Mouse (Mus musculus): ENCODE results near the gene Nudcd3. TPM values are rescaled to one million over a fixed set of nuclear protein-coding genes. Genes with fewer than 3 reads are reported as not detected.

Gene Nudcd3
- total RNA-seq, 1 experiment, result 59.3 TPM

GRCm38 (mm10) chr11:6154211-6154701, 46.0 kb downstream of the Nudcd3 start:
- in situ Hi-C loops (cut with MboI; ENCODE audit: low sequenced_read_pairs in 2 of 2, unreplicated experiment in 2 of 2), result no loop called here
- no peak for DNase-seq (ENCODE audit: low read depth, low spot score)
- H3K9me3 ChIP-seq (ENCODE audit: control insufficient read depth, insufficient read depth, low read depth, low read length), result no peaks in the 10 kb centered on the region
- H3K4me1 ChIP-seq (ENCODE audit: control insufficient read depth in 2 of 2, insufficient read depth in 2 of 2, low read length in 2 of 2, poor library complexity in 1 of 2), result peaks cover 12 to 22% of the 10 kb centered on the region in 2 experiments; a peak in 3 of 4 replicates
- H3K27ac ChIP-seq (ENCODE audit: insufficient read depth, low read depth, low read length, poor library complexity, severe bottlenecking), result peak overlapping the region; percentile 36; the same call in 1 of the 2 replicates
- H3K9ac ChIP-seq (ENCODE audit: insufficient read depth, low read depth, low read length, poor library complexity, severe bottlenecking), result no peak overlapping the region
- no peak for TF ChIP-seq HCFC1 (IDR thresholded peaks at IDR 0.05; ENCODE audit: borderline replicate concordance, insufficient read depth, low read length)
- no peak for TF ChIP-seq CHD2 (IDR thresholded peaks at IDR 0.05; ENCODE audit: low read depth, low read length)
- no peak for TF ChIP-seq ZNF384 (IDR thresholded peaks at IDR 0.05; ENCODE audit: low read depth, low read length)
- no peak for TF ChIP-seq ZC3H11A (IDR thresholded peaks at IDR 0.05; ENCODE audit: borderline replicate concordance, low read depth, low read length)
- TF ChIP-seq MAFK (IDR thresholded peaks at IDR 0.05; ENCODE audit: insufficient read depth, low read depth, low read length), result no peak
- peak overlapping the region in 1 of 2 experiments; percentile 10; a peak in 1 of 4 replicates for H3K4me3 ChIP-seq (ENCODE audit: insufficient read depth in 1 of 2, low read depth in 1 of 2, low read length in 2 of 2, poor library complexity in 1 of 2, severe bottlenecking in 1 of 2)
- H3K36me3 ChIP-seq (ENCODE audit: control insufficient read depth, insufficient read depth, low read length, poor library complexity, severe bottlenecking), result peaks cover 3% of the 10 kb centered on the region

GRCm38 (mm10) chr11:6152864-6153263, 47.4 kb downstream of the Nudcd3 start:
- no peak for DNase-seq (ENCODE audit: low read depth, low spot score)
- Histone ChIP-seq H3K9me3 (ENCODE audit: control insufficient read depth, insufficient read depth, low read depth, low read length) (no peaks in the 10 kb centered on the region), H3K4me1 (ENCODE audit: control insufficient read depth in 2 of 2, insufficient read depth in 2 of 2, low read length in 2 of 2, poor library complexity in 1 of 2) (peaks cover 8 to 22% of the 10 kb centered on the region in 2 experiments; a peak in 3 of 4 replicates), H3K9ac (ENCODE audit: insufficient read depth, low read depth, low read length, poor library complexity, severe bottlenecking) (no peak overlapping the region), H3K27ac (ENCODE audit: insufficient read depth, low read depth, low read length, poor library complexity, severe bottlenecking) (no peak overlapping the region), H3K4me3 (ENCODE audit: insufficient read depth in 1 of 2, low read depth in 1 of 2, low read length in 2 of 2, poor library complexity in 1 of 2, severe bottlenecking in 1 of 2) (no peak overlapping the region), H3K36me3 (ENCODE audit: control insufficient read depth, insufficient read depth, low read length, poor library complexity, severe bottlenecking) (peaks cover 5% of the 10 kb centered on the region)
- TF ChIP-seq HCFC1 (IDR thresholded peaks at IDR 0.05; ENCODE audit: borderline replicate concordance, insufficient read depth, low read length) (no peak), ZC3H11A (IDR thresholded peaks at IDR 0.05; ENCODE audit: borderline replicate concordance, low read depth, low read length) (no peak)
- in situ Hi-C loops (cut with MboI; ENCODE audit: low sequenced_read_pairs in 2 of 2, unreplicated experiment in 2 of 2), result no loop called here

- H3K36me3 ChIP-seq (ENCODE audit: control insufficient read depth, insufficient read depth, low read length, poor library complexity, severe bottlenecking), result no peaks in the 10 kb centered on the region
- no peak overlapping the region for H3K27ac ChIP-seq (ENCODE audit: insufficient read depth, low read depth, low read length, poor library complexity, severe bottlenecking)
- in situ Hi-C loops (cut with MboI; ENCODE audit: low sequenced_read_pairs in 2 of 2, unreplicated experiment in 2 of 2), result no loop called here
- H3K9me3 ChIP-seq (ENCODE audit: control insufficient read depth, insufficient read depth, low read depth, low read length), result no peaks in the 10 kb centered on the region
- H3K4me3 ChIP-seq (ENCODE audit: insufficient read depth in 1 of 2, low read depth in 1 of 2, low read length in 2 of 2, poor library complexity in 1 of 2, severe bottlenecking in 1 of 2), result no peak overlapping the region
- peaks cover 8 to 13% of the 10 kb centered on the region in 2 experiments for H3K4me1 ChIP-seq (ENCODE audit: control insufficient read depth in 2 of 2, insufficient read depth in 2 of 2, low read length in 2 of 2, poor library complexity in 1 of 2)
- peak overlapping the region; percentile 34; the same call in 1 of the 2 replicates for H3K9ac ChIP-seq (ENCODE audit: insufficient read depth, low read depth, low read length, poor library complexity, severe bottlenecking)
- TF ChIP-seq CHD2 (IDR thresholded peaks at IDR 0.05; ENCODE audit: low read depth, low read length) (no peak), ZNF384 (IDR thresholded peaks at IDR 0.05; ENCODE audit: low read depth, low read length) (no peak), HCFC1 (IDR thresholded peaks at IDR 0.05; ENCODE audit: borderline replicate concordance, insufficient read depth, low read length) (no peak), MAFK (IDR thresholded peaks at IDR 0.05; ENCODE audit: insufficient read depth, low read depth, low read length) (no peak), ZC3H11A (IDR thresholded peaks at IDR 0.05; ENCODE audit: borderline replicate concordance, low read depth, low read length) (no peak)
- no peak for DNase-seq (ENCODE audit: low read depth, low spot score)
Observed at GRCm38 (mm10) chr11:6138233-6138950, 61.8 kb downstream of the Nudcd3 start.

GRCm38 (mm10) chr11:6132886-6133285, 67.3 kb downstream of the Nudcd3 start:
- Histone ChIP-seq H3K27ac (ENCODE audit: insufficient read depth, low read depth, low read length, poor library complexity, severe bottlenecking) (no peak overlapping the region), H3K9ac (ENCODE audit: insufficient read depth, low read depth, low read length, poor library complexity, severe bottlenecking) (no peak overlapping the region), H3K36me3 (ENCODE audit: control insufficient read depth, insufficient read depth, low read length, poor library complexity, severe bottlenecking) (peaks cover 2% of the 10 kb centered on the region; the same call in 1 of the 2 replicates), H3K4me3 (ENCODE audit: insufficient read depth in 1 of 2, low read depth in 1 of 2, low read length in 2 of 2, poor library complexity in 1 of 2, severe bottlenecking in 1 of 2) (no peak overlapping the region), H3K4me1 (ENCODE audit: control insufficient read depth in 2 of 2, insufficient read depth in 2 of 2, low read length in 2 of 2, poor library complexity in 1 of 2) (peaks cover 0 to 3% of the 10 kb centered on the region in 2 experiments; a peak in 2 of 4 replicates), H3K9me3 (ENCODE audit: control insufficient read depth, insufficient read depth, low read depth, low read length) (no peaks in the 10 kb centered on the region)
- in situ Hi-C loops (cut with MboI; ENCODE audit: low sequenced_read_pairs in 2 of 2, unreplicated experiment in 2 of 2), result no loop called here
- TF ChIP-seq ZC3H11A (IDR thresholded peaks at IDR 0.05; ENCODE audit: borderline replicate concordance, low read depth, low read length) (no peak), MAFK (IDR thresholded peaks at IDR 0.05; ENCODE audit: insufficient read depth, low read depth, low read length) (no peak), CHD2 (IDR thresholded peaks at IDR 0.05; ENCODE audit: low read depth, low read length) (no peak), ZNF384 (IDR thresholded peaks at IDR 0.05; ENCODE audit: low read depth, low read length) (no peak), HCFC1 (IDR thresholded peaks at IDR 0.05; ENCODE audit: borderline replicate concordance, insufficient read depth, low read length) (no peak)
- DNase-seq (ENCODE audit: low read depth, low spot score), result no peak
